Comparison of ENCODE assay signal across 25 mouse cellular contexts in the genomic region with DNA sequence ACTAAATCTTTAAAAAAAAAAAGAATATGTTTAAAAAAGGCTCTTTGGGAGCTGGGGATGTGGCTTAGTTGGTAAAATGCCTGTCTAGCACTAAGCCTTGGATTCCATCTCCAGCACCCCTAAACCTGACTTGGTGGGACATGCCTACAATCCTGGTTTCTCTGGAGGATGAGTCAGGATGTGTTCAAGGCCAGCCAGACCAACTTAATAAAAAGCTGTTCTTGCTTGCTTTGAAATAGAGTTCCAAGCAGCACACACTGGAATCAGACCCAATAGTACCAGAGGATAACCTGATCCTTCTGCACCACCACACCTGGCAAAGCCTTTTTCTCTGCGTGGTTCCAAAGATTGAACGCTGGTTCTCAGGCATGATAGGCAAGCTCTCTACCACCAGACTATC. TPM values are rescaled to one million over a fixed set of nuclear protein-coding genes. Genes with fewer than 3 reads are reported as not detected.
"Had no signal": no experiment of that assay in that cellular context is flagged by ENCODE, and none has a peak within 500 bp of the region (broad histone marks: within the 10 kb centered on the region; RNA-seq: fewer than 3 reads in every experiment).

No protein-coding gene starts in this region.

- H3K27ac ChIP-seq: gastrocnemius, adult 2 months; heart, embryonic 10.5 days; hindbrain, embryonic 10.5 days; hindbrain, embryonic 12.5 days; hindbrain, embryonic 14.5 days; intestine, embryonic 15.5 days; layer of hippocampus, adult 2 months; left cerebral cortex, adult 2 months; limb, embryonic 10.5 days; limb, embryonic 12.5 days; liver, embryonic 13.5 days; liver, embryonic 15.5 days had no signal

- H3K9ac ChIP-seq: heart, embryonic 12.5 days; hindbrain, embryonic 12.5 days; hindbrain, embryonic 14.5 days; intestine, embryonic 15.5 days; limb, embryonic 12.5 days; liver, embryonic 13.5 days; liver, embryonic 15.5 days had no signal

- H3K9me3 ChIP-seq: heart, embryonic 10.5 days; hindbrain, embryonic 10.5 days; hindbrain, embryonic 12.5 days; intestine, embryonic 15.5 days; limb, embryonic 10.5 days; liver, embryonic 13.5 days; liver, embryonic 15.5 days had no signal

- DNase-seq: gastrocnemius, adult 2 months; gastrocnemius, postnatal 10 days; gastrocnemius, postnatal 25 days; heart, adult 18-20 months; heart, postnatal 10 days; heart, postnatal 4 days; kidney, adult 18-20 months; kidney, adult 8-10 months; kidney, postnatal 10 days; kidney, postnatal 4 days; liver; liver, embryonic 13.5 days had no signal

- H3K27me3 ChIP-seq: hindbrain, embryonic 12.5 days; intestine, embryonic 15.5 days had no signal

- H3K4me3 ChIP-seq: gastrocnemius, adult 2 months; heart, embryonic 10.5 days; heart, embryonic 12.5 days; hindbrain, embryonic 10.5 days; hindbrain, embryonic 12.5 days; intestine, embryonic 15.5 days; layer of hippocampus, adult 2 months; left cerebral cortex, adult 2 months; limb, embryonic 10.5 days; limb, embryonic 12.5 days; liver, embryonic 13.5 days; liver, embryonic 15.5 days had no signal

- H3K36me3 ChIP-seq: heart, embryonic 10.5 days; heart, embryonic 12.5 days; hindbrain, embryonic 10.5 days; hindbrain, embryonic 12.5 days; intestine, embryonic 15.5 days; limb, embryonic 10.5 days; limb, embryonic 12.5 days; liver, embryonic 13.5 days; liver, embryonic 15.5 days had no signal

RNA-seq across cellular contexts. Expression of gene Snta1, which starts 22.7 kb away (rescaled TPM):
- total RNA-seq: granulocyte monocyte progenitor cell, adult 5-6 weeks had no signal
- polyA plus RNA-seq: inflammation-experienced regulatory T-cells, adult 6 months had no signal
